Comparison of ENCODE assay signal across 17 mouse cellular contexts in genomic region chr3:142899683-142900082, GRCm38 (mm10). TPM values are rescaled to one million over a fixed set of nuclear protein-coding genes. Genes with fewer than 3 reads are reported as not detected.
DNase-seq lines count a peak whose midpoint lies in the region; ATAC-seq and TF ChIP-seq lines count a peak whose summit lies in the region.
"Had no signal": no experiment of that assay in that cellular context is flagged by ENCODE, and none has a peak within 500 bp of the region (broad histone marks: within the 10 kb centered on the region; RNA-seq: fewer than 3 reads in every experiment).

No protein-coding gene starts in this region.

- peaks cover 10% of the 10 kb centered on the region for H3K4me1 ChIP-seq in thymus, adult 2 months (replicated peaks; ENCODE audit: control insufficient read depth, insufficient read depth, low read length)
- H3K4me1 ChIP-seq in forebrain, embryonic 10.5 days: no peaks in the 10 kb centered on the region
- no peaks in the 10 kb centered on the region for H3K4me1 ChIP-seq in midbrain, embryonic 11.5 days (ENCODE audit: control insufficient read depth, insufficient read depth, low read length)
- no peaks in the 10 kb centered on the region for H3K4me1 ChIP-seq in heart, embryonic 11.5 days (ENCODE audit: control insufficient read depth, insufficient read depth, low read length)
- H3K4me1 ChIP-seq: embryonic facial prominence, embryonic 12.5 days; forebrain, embryonic 13.5 days; hindbrain, embryonic 15.5 days had no signal

- H3K27me3 ChIP-seq in thymus, adult 2 months (ENCODE audit: control insufficient read depth, insufficient read depth, low read length): no peaks in the 10 kb centered on the region
- no peaks in the 10 kb centered on the region for H3K27me3 ChIP-seq in forebrain, embryonic 10.5 days (ENCODE audit: poor library complexity, severe bottlenecking)
- H3K27me3 ChIP-seq in midbrain, embryonic 11.5 days (ENCODE audit: control insufficient read depth, insufficient read depth, low read length): no peaks in the 10 kb centered on the region
- H3K27me3 ChIP-seq in heart, embryonic 11.5 days (ENCODE audit: control insufficient read depth, insufficient read depth, low read length): no peaks in the 10 kb centered on the region
- H3K27me3 ChIP-seq: embryonic facial prominence, embryonic 12.5 days; forebrain, embryonic 13.5 days; hindbrain, embryonic 15.5 days; Patski had no signal

- no peak for DNase-seq in thymus, adult 2 months
- DNase-seq in thymus, postnatal 4 days: no peak
- peak; percentile 28 for DNase-seq in R1 (ENCODE audit: low read depth, low spot score)
- no peak for DNase-seq in forebrain, embryonic 10.5 days (ENCODE audit: extremely low spot score, low spot score)
- DNase-seq in left cerebral cortex, adult 2 months (ENCODE audit: extremely low spot score in 1 of 2, low spot score in 2 of 2): no peak
- no peak for DNase-seq in midbrain, embryonic 11.5 days (ENCODE audit: low spot score, missing footprints)
- DNase-seq: cerebellum, adult 8-10 months; cerebellum, postnatal 14 days; forebrain, postnatal 0 days; gastrocnemius, postnatal 25 days had no signal

- 81% methylated on average over 2 of the region's 2 CpGs for WGBS in thymus, adult 2 months
- 87% methylated on average over 2 of the region's 2 CpGs for WGBS in forebrain, embryonic 10.5 days
- 80% methylated on average over 2 of the region's 2 CpGs for WGBS in midbrain, embryonic 11.5 days
- WGBS in heart, embryonic 11.5 days (ENCODE audit: insufficient replicate concordance): 65% methylated on average over 2 of the region's 2 CpGs

- ATAC-seq in inflammation-experienced regulatory T-cells, adult 6 months: peak; percentile 25
- no peak for ATAC-seq in midbrain, embryonic 11.5 days (ENCODE audit: low FRiP score)
- no peak for ATAC-seq in heart, embryonic 11.5 days (replicated peaks; ENCODE audit: insufficient number of reproducible peaks, low FRiP score, low TSS enrichment)
- ATAC-seq: forebrain, embryonic 13.5 days; forebrain, postnatal 0 days; intestine, postnatal 0 days; Patski had no signal

- no peaks in the 10 kb centered on the region for H3K36me3 ChIP-seq in thymus, adult 2 months (ENCODE audit: control insufficient read depth, insufficient read depth, low read length)
- H3K36me3 ChIP-seq in forebrain, embryonic 10.5 days (replicated peaks): no peaks in the 10 kb centered on the region
- no peaks in the 10 kb centered on the region for H3K36me3 ChIP-seq in midbrain, embryonic 11.5 days (ENCODE audit: control insufficient read depth, insufficient read depth, low read length)
- no peaks in the 10 kb centered on the region for H3K36me3 ChIP-seq in heart, embryonic 11.5 days (ENCODE audit: control insufficient read depth, insufficient read depth, low read length)
- H3K36me3 ChIP-seq: embryonic facial prominence, embryonic 12.5 days; hindbrain, embryonic 15.5 days had no signal

- intact Hi-C loops in left cerebral cortex, adult 2 months (cut with DNase I): no loop called here

- H3K4me2 ChIP-seq in midbrain, embryonic 11.5 days: no peak overlapping the region
- no peak overlapping the region for H3K4me2 ChIP-seq in heart, embryonic 11.5 days
- H3K4me2 ChIP-seq: embryonic facial prominence, embryonic 12.5 days; forebrain, embryonic 13.5 days; hindbrain, embryonic 15.5 days had no signal

- no peak for TF ChIP-seq POLR2A in thymus, adult 2 months (IDR thresholded peaks at IDR 0.05; ENCODE audit: control insufficient read depth, extremely low read depth, insufficient read depth, low read length, poor library complexity)

- H3K4me3 ChIP-seq in thymus, adult 2 months (ENCODE audit: control insufficient read depth, insufficient read depth, low read length): no peak overlapping the region
- no peak overlapping the region for H3K4me3 ChIP-seq in forebrain, embryonic 10.5 days
- no peak overlapping the region for H3K4me3 ChIP-seq in left cerebral cortex, adult 2 months
- no peak overlapping the region for H3K4me3 ChIP-seq in midbrain, embryonic 11.5 days (ENCODE audit: low read depth, low read length)
- no peak overlapping the region for H3K4me3 ChIP-seq in heart, embryonic 11.5 days (ENCODE audit: low read depth, low read length)
- H3K4me3 ChIP-seq: embryonic facial prominence, embryonic 12.5 days; forebrain, embryonic 13.5 days; hindbrain, embryonic 15.5 days had no signal

- TF ChIP-seq CTCF in thymus, adult 2 months (IDR thresholded peaks at IDR 0.05; ENCODE audit: borderline replicate concordance, control insufficient read depth, extremely low read depth, insufficient read depth, low read length, poor library complexity): no peak
- no peak for TF ChIP-seq CTCF in left cerebral cortex, adult 2 months (IDR thresholded peaks at IDR 0.05)

- H3K9me3 ChIP-seq in forebrain, embryonic 10.5 days: no peaks in the 10 kb centered on the region
- no peaks in the 10 kb centered on the region for H3K9me3 ChIP-seq in midbrain, embryonic 11.5 days (ENCODE audit: control insufficient read depth, low read length)
- H3K9me3 ChIP-seq in heart, embryonic 11.5 days (replicated peaks; ENCODE audit: control insufficient read depth, low read length): no peaks in the 10 kb centered on the region
- H3K9me3 ChIP-seq: embryonic facial prominence, embryonic 12.5 days; forebrain, embryonic 13.5 days; hindbrain, embryonic 15.5 days had no signal

- H3K9ac ChIP-seq in midbrain, embryonic 11.5 days (ENCODE audit: low read length): no peak overlapping the region
- H3K9ac ChIP-seq in heart, embryonic 11.5 days (ENCODE audit: low read depth, low read length): no peak overlapping the region
- H3K9ac ChIP-seq: embryonic facial prominence, embryonic 12.5 days; forebrain, embryonic 13.5 days; forebrain, postnatal 0 days; hindbrain, embryonic 15.5 days had no signal

- H3K27ac ChIP-seq in thymus, adult 2 months (ENCODE audit: control insufficient read depth, insufficient read depth, low read length): peak overlapping the region; percentile 10; the same call in 1 of the 2 replicates
- H3K27ac ChIP-seq in forebrain, embryonic 10.5 days: no peak overlapping the region
- H3K27ac ChIP-seq in left cerebral cortex, adult 2 months: no peak overlapping the region
- no peak overlapping the region for H3K27ac ChIP-seq in midbrain, embryonic 11.5 days (ENCODE audit: low read depth, low read length)
- no peak overlapping the region for H3K27ac ChIP-seq in heart, embryonic 11.5 days (ENCODE audit: low read depth, low read length)
- H3K27ac ChIP-seq: embryonic facial prominence, embryonic 12.5 days; forebrain, embryonic 13.5 days; hindbrain, embryonic 15.5 days had no signal

RNA-seq across cellular contexts. Expression of gene Pkn2, which starts 17.9 kb away (rescaled TPM):
- polyA plus RNA-seq in thymus, adult 2 months (2012; rRNA removed): 30.5 and 59.3 TPM in 2 replicates
- polyA plus RNA-seq in inflammation-experienced regulatory T-cells, adult 6 months (2017; shearing (Covaris generic)): 10 to 100 TPM; 12.3 to 17.3 (median 15.0) TPM
- polyA plus RNA-seq in forebrain, embryonic 10.5 days (2016; fragmentation: Nextera tagmentation; extraction: Ambion mirVana): 50.7 and 57.5 TPM in 2 replicates
- total RNA-seq in left cerebral cortex, adult 2 months (2021): 10 to 100 TPM; 37.0 to 39.8 TPM
- polyA plus RNA-seq in midbrain, embryonic 11.5 days (2014; fragmentation: Nextera tagmentation; extraction: Ambion mirVana): 43.0 and 45.9 TPM in 2 replicates
- 39.8 and 41.8 TPM in 2 replicates for polyA plus RNA-seq in heart, embryonic 11.5 days (2014; fragmentation: Nextera tagmentation; extraction: Ambion mirVana)
